Mouse (Mus musculus): ENCODE results near the gene Sbds.

Sbds gene

GRCm38 (mm10) chr5:130268976-130269375, 13.6 kb upstream of the Sbds start:
- TF ChIP-seq GATA4 (IDR thresholded peaks at IDR 0.05; ENCODE audit: insufficient replicate concordance, low read length), result no peak

- TF ChIP-seq GATA4 (IDR thresholded peaks at IDR 0.05; ENCODE audit: insufficient replicate concordance, low read length), result no peak
Observed at GRCm38 (mm10) chr5:130267316-130267715, 12.0 kb upstream of the Sbds start.

DNA sequence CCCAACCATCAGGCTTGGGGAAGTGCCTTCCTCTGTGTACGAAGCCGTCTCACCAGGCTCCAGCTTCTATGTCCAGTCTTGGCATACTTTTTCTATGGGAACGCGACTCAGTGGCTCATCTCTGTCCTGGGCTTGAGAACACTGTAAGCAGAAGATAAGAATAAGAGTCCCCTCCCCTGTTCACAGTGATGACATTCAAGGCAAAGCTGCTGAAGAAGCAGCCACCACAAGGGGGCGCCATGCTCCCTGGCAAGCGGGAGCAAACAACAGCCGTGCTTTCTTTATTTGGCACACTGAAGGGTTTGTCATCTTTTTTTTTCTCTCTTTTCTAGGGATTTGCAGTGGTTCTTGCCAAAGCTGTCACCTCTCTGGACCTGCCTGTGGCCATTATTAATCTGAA, 11.3 kb upstream of the Sbds start:
- TF ChIP-seq GATA4 (IDR thresholded peaks at IDR 0.05; ENCODE audit: insufficient replicate concordance, low read length), result no peak

DNA sequence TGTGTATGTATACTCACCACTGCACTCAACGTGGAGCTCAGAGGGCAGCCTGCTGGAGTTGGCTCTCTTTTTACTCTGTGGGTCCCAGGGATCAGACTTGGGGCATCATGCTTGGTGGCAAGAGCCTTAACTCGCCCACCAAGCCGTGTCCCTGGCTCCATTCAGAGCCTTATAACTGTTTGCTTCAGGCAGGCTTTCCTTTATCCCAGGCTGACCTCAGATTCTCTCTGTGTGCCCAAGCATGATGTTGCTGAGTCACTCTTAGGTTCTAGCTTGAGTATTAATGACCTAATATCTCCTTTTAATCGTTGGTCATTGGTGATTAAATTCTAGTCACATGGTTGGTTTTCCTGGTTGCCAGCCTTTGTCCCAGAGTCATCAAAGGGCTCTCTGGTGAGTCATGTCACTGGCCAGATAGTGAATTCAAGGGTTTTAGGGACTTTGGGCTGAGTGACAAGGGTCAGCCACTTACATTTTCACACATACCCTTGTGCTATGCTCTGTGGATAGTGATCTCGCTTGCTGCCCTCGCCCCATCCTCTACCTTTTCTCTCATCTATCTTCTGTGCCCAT, 9.2 kb upstream of the Sbds start:
- TF ChIP-seq GATA4 (IDR thresholded peaks at IDR 0.05; ENCODE audit: insufficient replicate concordance, low read length), result no peak

DNA sequence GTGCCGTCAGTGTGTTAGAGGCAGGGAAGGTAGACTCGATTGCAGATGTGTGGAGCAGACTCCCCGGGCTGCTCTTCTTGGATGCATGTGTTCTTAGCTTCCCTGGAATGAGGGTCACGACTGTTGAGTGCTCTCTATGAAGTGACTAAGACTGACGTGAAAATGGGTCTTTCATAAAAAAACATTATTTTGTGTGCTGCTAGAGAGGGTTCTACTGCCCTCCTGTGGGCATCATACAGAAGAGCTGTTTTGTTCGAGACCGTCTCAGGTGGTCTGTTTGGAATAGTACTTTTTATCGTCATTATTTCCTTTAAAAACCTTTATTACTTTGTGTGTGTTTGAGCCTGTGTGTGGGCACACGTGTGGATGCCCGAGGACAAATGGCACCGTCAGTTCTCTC, 8.1 kb upstream of the Sbds start:
- no peak for TF ChIP-seq GATA4 (IDR thresholded peaks at IDR 0.05; ENCODE audit: insufficient replicate concordance, low read length)

- no peak for TF ChIP-seq GATA4 (IDR thresholded peaks at IDR 0.05; ENCODE audit: insufficient replicate concordance, low read length)
Observed at GRCm38 (mm10) chr5:130257303-130257702, 2.0 kb upstream of the Sbds start.

- TF ChIP-seq GATA4 (IDR thresholded peaks at IDR 0.05; ENCODE audit: insufficient replicate concordance, low read length), result no peak; the same call in 1 of the 2 replicates
Observed at GRCm38 (mm10) chr5:130256678-130257271, 1.4 kb upstream of the Sbds start.

- no peak for TF ChIP-seq GATA4 (IDR thresholded peaks at IDR 0.05; ENCODE audit: insufficient replicate concordance, low read length)
Observed at GRCm38 (mm10) chr5:130254164-130255016, 940 bp downstream of the Sbds start.

GRCm38 (mm10) chr5:130247823-130248222, 7.5 kb downstream of the Sbds start:
- no peak for TF ChIP-seq GATA4 (IDR thresholded peaks at IDR 0.05; ENCODE audit: insufficient replicate concordance, low read length)

GRCm38 (mm10) chr5:130241426-130241825, 13.9 kb downstream of the Sbds start:
- TF ChIP-seq GATA4 (IDR thresholded peaks at IDR 0.05; ENCODE audit: insufficient replicate concordance, low read length), result no peak

DNA sequence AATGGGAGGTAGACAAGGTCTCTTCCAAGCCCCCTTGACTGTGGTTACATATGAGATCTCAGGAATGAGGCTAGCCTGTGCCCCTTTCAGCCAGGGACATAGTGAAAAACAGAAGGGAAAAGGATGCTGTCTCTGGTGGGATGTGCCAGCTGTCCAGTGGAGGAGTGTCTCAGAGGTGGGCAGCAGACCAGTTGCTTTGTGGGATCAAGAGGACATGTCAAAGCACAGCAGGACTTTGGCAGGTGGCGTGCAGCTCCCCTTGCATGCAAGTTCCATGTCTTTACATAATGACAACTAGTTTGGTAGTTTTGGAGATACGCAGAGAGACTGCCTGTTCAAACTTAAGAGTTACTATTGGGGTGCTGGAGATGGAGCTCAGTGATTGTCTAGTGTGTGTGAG, 15.5 kb downstream of the Sbds start:
- no peak for TF ChIP-seq GATA4 (IDR thresholded peaks at IDR 0.05; ENCODE audit: insufficient replicate concordance, low read length)

DNA sequence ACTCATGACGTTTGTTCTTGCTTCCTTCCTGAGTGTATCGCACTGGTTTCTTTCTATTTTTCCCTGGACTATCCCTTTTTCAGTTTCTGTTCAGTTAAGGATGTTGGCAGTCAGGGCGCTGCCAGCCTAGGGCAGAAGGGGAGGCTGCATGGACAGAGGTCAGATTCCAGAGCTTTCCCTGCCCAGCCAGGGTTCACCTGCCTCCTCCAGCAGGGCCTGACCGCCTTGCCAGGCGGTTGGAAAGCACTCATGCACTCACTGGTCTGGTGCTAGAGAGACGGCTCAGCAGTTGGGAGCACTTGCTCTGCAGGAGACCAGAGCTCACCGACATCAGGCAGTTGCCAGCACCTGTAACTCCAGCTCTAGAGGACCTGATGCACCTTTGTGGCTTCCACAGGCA, 16.1 kb downstream of the Sbds start:
- TF ChIP-seq GATA4 (IDR thresholded peaks at IDR 0.05; ENCODE audit: insufficient replicate concordance, low read length), result no peak

- no peak for TF ChIP-seq GATA4 (IDR thresholded peaks at IDR 0.05; ENCODE audit: insufficient replicate concordance, low read length)
Observed at GRCm38 (mm10) chr5:130236302-130236701, 19.0 kb downstream of the Sbds start.

GRCm38 (mm10) chr5:130228120-130228519, 27.2 kb downstream of the Sbds start:
- TF ChIP-seq GATA4 (IDR thresholded peaks at IDR 0.05; ENCODE audit: insufficient replicate concordance, low read length), result no peak

- no peak for TF ChIP-seq GATA4 (IDR thresholded peaks at IDR 0.05; ENCODE audit: insufficient replicate concordance, low read length)
Observed at GRCm38 (mm10) chr5:130226790-130227189, 28.5 kb downstream of the Sbds start.
